Mouse (Mus musculus) left cerebral cortex, postnatal 36 days (tissue): ENCODE measurements around the gene Htr7. TPM values are rescaled to one million over a fixed set of nuclear protein-coding genes. Genes with fewer than 3 reads are reported as not detected.

Source experiments
- DNase-seq, 2 experiments: peaks; one replicate each; pipeline ENCODE4 v3.0.0; 2021 to 2022; ENCODE audit warnings: low spot score in 2 of 2, mixed read lengths in 1 of 2
- intact Hi-C: fragments of 180-260 bp; cut with DNase I; formaldehyde crosslinking; loops from one replicate; pipeline ENCODE4 v1.15.1; 2025
- total RNA-seq, 2 experiments: library from RNA; stranded (reverse); gene quantifications; 2 replicates each; pipeline ENCODE4 v1.2.3; 2021

The Htr7 gene
- total RNA-seq, 2 experiments from 2014 or later: 12.4 to 12.6 TPM

GRCm38 (mm10) chr19:35997384-35997783 is 59.9 kb downstream of the Htr7 start:
- DNase-seq: no peak
- intact Hi-C loops: no loop called here

GRCm38 (mm10) chr19:35987461-35987860 is 69.8 kb downstream of the Htr7 start:
- intact Hi-C loops: no loop called here
- no peak for DNase-seq

- DNase-seq: no peak
- intact Hi-C loops: no loop called here
Measured at GRCm38 (mm10) chr19:35974681-35975080, 82.6 kb downstream of the Htr7 start.

- intact Hi-C loops: no loop called here
Measured at GRCm38 (mm10) chr19:35957656-35958055, 99.7 kb downstream of the Htr7 start.

GRCm38 (mm10) chr19:35955698-35956097 is 101.6 kb downstream of the Htr7 start:
- DNase-seq: no peak
- intact Hi-C loops: no loop called here

More at GRCm38 (mm10) chr19:35957656-35958055, 99.7 kb downstream of the Htr7 start:
- no peak for DNase-seq

- intact Hi-C loops: no loop called here
- no peak for DNase-seq
Measured at GRCm38 (mm10) chr19:35949888-35950287, 107.4 kb downstream of the Htr7 start.

- intact Hi-C loops: no loop called here
- no peak for DNase-seq
Measured at GRCm38 (mm10) chr19:35924961-35925495, 132.3 kb downstream of the Htr7 start.

GRCm38 (mm10) chr19:35924418-35924817 is 132.9 kb downstream of the Htr7 start:
- intact Hi-C loops: no loop called here
- peak; percentile 76 for DNase-seq

Other genes with a start within 250 kb of the Htr7 start
- 10 to 100 TPM; 16.2 to 17.7 TPM for gene Rpp30, start 26.2 kb upstream of the Htr7 start, total RNA-seq
- gene Ankrd1, start 62.6 kb upstream of the Htr7 start, total RNA-seq: not detected